ENCODE assay signal across 22 mouse cellular contexts in genomic region chr6:67057574-67057973, GRCm38 (mm10). TPM values are rescaled to one million over a fixed set of nuclear protein-coding genes. Genes with fewer than 3 reads are reported as not detected.
A peak's percentile ranks its signal among the peaks of the same experiment; 100 is the strongest.
DNase-seq lines count a peak whose midpoint lies in the region; ATAC-seq lines count a peak whose summit lies in the region.
"Had no signal": no experiment of that assay in that cellular context is flagged by ENCODE, and none has a peak within 500 bp of the region (broad histone marks: within the 10 kb centered on the region; RNA-seq: fewer than 3 reads in every experiment).

No protein-coding gene starts in this region.

- H3K36me3 ChIP-seq in intestine, embryonic 15.5 days = no peaks in the 10 kb centered on the region
- no peaks in the 10 kb centered on the region for H3K36me3 ChIP-seq in liver, embryonic 16.5 days (ENCODE audit: control insufficient read depth, insufficient read depth)
- no peaks in the 10 kb centered on the region for H3K36me3 ChIP-seq in forebrain, embryonic 15.5 days
- H3K36me3 ChIP-seq: heart, embryonic 12.5 days; hindbrain, embryonic 15.5 days; midbrain, embryonic 15.5 days; stomach, embryonic 15.5 days had no signal

- 85% methylated on average over 5 of the region's 5 CpGs for WGBS in intestine, embryonic 15.5 days
- WGBS in liver, embryonic 16.5 days (ENCODE audit: insufficient replicate concordance) = 65% methylated on average over 5 of the region's 5 CpGs
- WGBS in forebrain, embryonic 15.5 days = 83% methylated on average over 5 of the region's 5 CpGs

- H3K4me3 ChIP-seq in intestine, embryonic 15.5 days (replicated peaks) = no peak overlapping the region
- H3K4me3 ChIP-seq in liver, embryonic 16.5 days (ENCODE audit: low read depth, low read length) = no peak overlapping the region
- H3K4me3 ChIP-seq in forebrain, embryonic 15.5 days = no peak overlapping the region
- H3K4me3 ChIP-seq: heart, embryonic 12.5 days; hindbrain, embryonic 15.5 days; left cerebral cortex, adult 2 months; megakaryocyte, embryonic 14.5 days; midbrain, embryonic 15.5 days; stomach, embryonic 15.5 days had no signal

- peaks cover 20% of the 10 kb centered on the region for H3K4me1 ChIP-seq in intestine, embryonic 15.5 days (replicated peaks)
- peaks cover 32% of the 10 kb centered on the region for H3K4me1 ChIP-seq in liver, embryonic 16.5 days (ENCODE audit: control insufficient read depth, low read depth, low read length)
- H3K4me1 ChIP-seq in forebrain, embryonic 15.5 days = no peaks in the 10 kb centered on the region
- H3K4me1 ChIP-seq: heart, embryonic 12.5 days; hindbrain, embryonic 15.5 days; midbrain, embryonic 15.5 days; stomach, embryonic 15.5 days had no signal

- DNase-seq in kidney, adult 9 months = peak; percentile 20
- DNase-seq in kidney, adult 18-20 months = no peak
- peak; percentile 11 for DNase-seq in MEL-GATA-1-ER (ENCODE audit: extremely low read depth, low read depth)
- DNase-seq in urinary bladder, postnatal 4 days (ENCODE audit: low spot score in 2 of 2) = no peak
- DNase-seq: adrenal gland, adult 2 months; cerebellum, adult 9-10 months; heart, postnatal 14 days; kidney, adult 11 months; kidney, postnatal 25 days; left cerebral cortex, postnatal 4 days; right cerebral cortex, postnatal 25 days had no signal

- no peak overlapping the region for H3K4me2 ChIP-seq in intestine, embryonic 15.5 days (replicated peaks)
- peak overlapping the region; percentile 10 for H3K4me2 ChIP-seq in liver, embryonic 16.5 days (ENCODE audit: low read depth, low read length)
- no peak overlapping the region for H3K4me2 ChIP-seq in forebrain, embryonic 15.5 days (replicated peaks)
- H3K4me2 ChIP-seq: heart, embryonic 12.5 days; hindbrain, embryonic 15.5 days; midbrain, embryonic 15.5 days; stomach, embryonic 15.5 days had no signal

- no peaks in the 10 kb centered on the region for H3K9me3 ChIP-seq in intestine, embryonic 15.5 days
- H3K9me3 ChIP-seq in liver, embryonic 16.5 days (replicated peaks; ENCODE audit: control insufficient read depth, low read length) = no peaks in the 10 kb centered on the region
- no peaks in the 10 kb centered on the region for H3K9me3 ChIP-seq in forebrain, embryonic 15.5 days
- H3K9me3 ChIP-seq: heart, embryonic 12.5 days; hindbrain, embryonic 15.5 days; megakaryocyte, embryonic 14.5 days; midbrain, embryonic 15.5 days; stomach, embryonic 15.5 days had no signal

- ATAC-seq in intestine, embryonic 15.5 days = peak; percentile 80
- peak; percentile 50 for ATAC-seq in liver, embryonic 16.5 days (ENCODE audit: low read depth)
- no peak for ATAC-seq in forebrain, embryonic 15.5 days (replicated peaks)
- ATAC-seq: forebrain, postnatal 0 days; midbrain, embryonic 15.5 days had no signal

- H3K9ac ChIP-seq in intestine, embryonic 15.5 days = no peak overlapping the region
- no peak overlapping the region for H3K9ac ChIP-seq in liver, embryonic 16.5 days (ENCODE audit: low read depth, low read length)
- H3K9ac ChIP-seq in forebrain, embryonic 15.5 days (replicated peaks) = no peak overlapping the region
- H3K9ac ChIP-seq: forebrain, postnatal 0 days; heart, embryonic 12.5 days; hindbrain, embryonic 15.5 days; midbrain, embryonic 15.5 days; stomach, embryonic 15.5 days had no signal

- H3K27me3 ChIP-seq in intestine, embryonic 15.5 days (replicated peaks) = no peaks in the 10 kb centered on the region
- no peaks in the 10 kb centered on the region for H3K27me3 ChIP-seq in liver, embryonic 16.5 days (ENCODE audit: control insufficient read depth, insufficient read depth, low read depth, low read length)
- no peaks in the 10 kb centered on the region for H3K27me3 ChIP-seq in forebrain, embryonic 15.5 days
- H3K27me3 ChIP-seq: CH12.LX; heart, embryonic 12.5 days; hindbrain, embryonic 15.5 days; megakaryocyte, embryonic 14.5 days; midbrain, embryonic 15.5 days; stomach, embryonic 15.5 days had no signal

- H3K27ac ChIP-seq in intestine, embryonic 15.5 days = 0 out of 2 replicates have a peak overlapping the region, but pooled peaks have one; percentile 51
- H3K27ac ChIP-seq in liver, embryonic 16.5 days (ENCODE audit: low read length) = peak overlapping the region; percentile 26
- H3K27ac ChIP-seq in forebrain, embryonic 15.5 days (replicated peaks) = no peak overlapping the region
- H3K27ac ChIP-seq: hindbrain, embryonic 15.5 days; left cerebral cortex, adult 2 months; midbrain, embryonic 15.5 days; stomach, embryonic 15.5 days had no signal

RNA-seq across cellular contexts. Expression of gene Gadd45a, which starts 20.3 kb away (rescaled TPM):
- polyA plus RNA-seq in intestine, embryonic 15.5 days (2015; fragmentation: Nextera tagmentation; extraction: Ambion mirVana) = 29.6 and 37.5 TPM in 2 replicates
- polyA plus RNA-seq in liver, embryonic 16.5 days (2015; fragmentation: Nextera tagmentation; extraction: Ambion mirVana) = 54.4 and 56.6 TPM in 2 replicates
- 9.7 and 10.9 TPM in 2 replicates for polyA plus RNA-seq in forebrain, embryonic 15.5 days (2015; fragmentation: Nextera tagmentation; extraction: Ambion mirVana)

Comparison
In these comparisons a context has a peak if more than half of its experiments do, and no peak if none do; other contexts are left out.
1. DNase-seq: peak in kidney, adult 9 months (single experiment) and MEL-GATA-1-ER (single experiment); none in kidney, adult 18-20 months (single experiment) and urinary bladder, postnatal 4 days (0 of 2).